Mouse (Mus musculus) testis, adult 2 months (tissue): ENCODE data around the gene Ceacam2.
"Not testable (repeated sequence)": the region's sequence is repeated elsewhere in the genome, so short reads cannot be mapped to it uniquely, and the experiment has no call there.

ENCODE experiments used
- CTCF ChIP-seq: fragments of 200-500 bp; IDR thresholded peaks from 2 replicates; pipeline ENCODE4 v1.5.1; 2012; ENCODE audit warnings: low read depth, mild to moderate bottlenecking, inconsistent platforms, low read length, moderate library complexity; ENCODE audit not compliant: control insufficient read depth, insufficient read depth, insufficient replicate concordance
- POLR2A ChIP-seq: fragments of 200-500 bp; IDR thresholded peaks from 2 replicates; pipeline ENCODE4 v1.6.1; 2012; ENCODE audit warnings: low read depth, mild to moderate bottlenecking, inconsistent platforms, low read length, moderate library complexity; ENCODE audit not compliant: control insufficient read depth

DNA sequence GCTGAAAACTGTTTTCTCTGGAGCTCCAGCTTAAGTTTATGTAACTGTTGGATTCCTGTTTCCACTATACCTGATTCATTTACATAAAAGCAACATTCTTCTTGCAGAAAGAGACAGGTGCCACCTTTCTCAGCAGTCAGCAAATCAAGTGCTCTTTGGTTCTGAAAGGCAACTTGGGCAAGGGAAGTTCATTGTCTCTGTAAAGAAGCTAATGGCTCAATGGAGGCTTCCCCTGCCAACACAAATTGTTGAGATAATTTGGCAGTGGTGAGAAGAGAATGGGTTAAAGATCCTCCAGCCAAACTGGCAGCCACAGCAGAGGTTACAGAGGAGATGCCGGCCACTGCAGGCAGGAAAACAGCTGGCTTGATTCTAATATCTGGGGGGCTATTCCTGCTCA, 49.0 kb downstream of the Ceacam2 start:
- TF ChIP-seq CTCF, POLR2A: not testable (repeated sequence)
